Mouse (Mus musculus) ES-E14 (cell line): ENCODE measurements around the gene Vmn1r196.

Experiments used
- CHD2 ChIP-seq: IDR thresholded peaks from 2 replicates; pipeline ENCODE4 v1.6.1; 2014; ENCODE audit warnings: mild to moderate bottlenecking, low read depth, low read length, inconsistent platforms
- HCFC1 ChIP-seq: IDR thresholded peaks from 2 replicates; pipeline ENCODE4 v1.6.1; 2012; ENCODE audit warnings: low read length, inconsistent platforms, borderline replicate concordance; ENCODE audit not compliant: insufficient read depth
- MAFK ChIP-seq: IDR thresholded peaks from 2 replicates; pipeline ENCODE4 v1.6.1; 2014; ENCODE audit warnings: mild to moderate bottlenecking, low read depth, low read length, inconsistent platforms; ENCODE audit not compliant: insufficient read depth
- ZC3H11A ChIP-seq: IDR thresholded peaks from 2 replicates; pipeline ENCODE4 v1.6.1; 2012; ENCODE audit warnings: low read depth, mild to moderate bottlenecking, inconsistent platforms, low read length, borderline replicate concordance
- ZNF384 ChIP-seq: IDR thresholded peaks from 2 replicates; pipeline ENCODE4 v1.6.1; 2012; ENCODE audit warnings: low read depth, low read length, inconsistent platforms

- no peak for TF ChIP-seq HCFC1
- no peak for TF ChIP-seq CHD2
- TF ChIP-seq ZC3H11A: no peak
- TF ChIP-seq ZNF384: no peak
- TF ChIP-seq MAFK: no peak
Observed at GRCm38 (mm10) chr13:22317366-22317765, 27.6 kb downstream of the Vmn1r196 start.
